Mouse (Mus musculus): ENCODE results near the gene Erbb4.

The Erbb4 gene

DNA sequence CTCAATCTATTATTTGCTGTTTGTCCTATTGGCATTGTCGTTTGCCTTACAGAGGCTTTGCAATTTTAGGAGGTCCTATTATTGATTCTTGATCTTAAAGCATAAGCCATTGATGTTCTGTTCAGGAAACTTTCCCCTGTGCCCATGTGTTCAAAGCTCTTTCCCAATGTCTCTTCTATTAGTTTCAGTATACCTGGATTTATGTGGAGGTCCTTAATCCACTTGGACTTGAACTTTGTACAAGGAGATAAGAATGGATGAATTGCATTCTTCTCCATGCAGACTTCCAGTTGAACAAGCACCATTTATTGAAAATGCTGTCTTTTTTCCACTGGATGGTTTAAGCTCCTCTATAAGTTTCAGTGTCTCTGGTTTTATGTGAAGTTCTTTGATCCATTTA, 536.9 kb downstream of the Erbb4 start:
- in situ Hi-C loops (cut with MboI; ENCODE audit: low sequenced_read_pairs): no loop called here

DNA sequence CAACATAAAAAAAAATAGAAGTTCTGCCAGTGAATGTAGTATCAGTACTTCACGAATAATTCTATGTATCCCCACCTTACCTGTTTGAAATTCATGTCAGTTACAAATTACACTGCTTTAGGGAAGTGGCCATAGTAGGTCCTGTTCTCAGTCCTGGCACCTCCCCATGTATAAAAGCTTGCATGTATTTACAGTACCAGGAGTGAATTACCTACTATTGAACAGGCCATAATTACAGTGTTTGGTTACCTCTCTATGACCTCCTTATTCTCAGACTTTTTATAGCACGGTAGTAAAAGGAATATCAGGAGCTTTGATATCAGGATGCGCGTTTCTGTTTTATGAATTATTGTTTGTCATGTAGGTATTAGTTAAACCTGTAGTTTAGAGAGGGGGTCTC, 564.9 kb downstream of the Erbb4 start:
- in situ Hi-C loops (cut with MboI; ENCODE audit: low sequenced_read_pairs): no loop called here

DNA sequence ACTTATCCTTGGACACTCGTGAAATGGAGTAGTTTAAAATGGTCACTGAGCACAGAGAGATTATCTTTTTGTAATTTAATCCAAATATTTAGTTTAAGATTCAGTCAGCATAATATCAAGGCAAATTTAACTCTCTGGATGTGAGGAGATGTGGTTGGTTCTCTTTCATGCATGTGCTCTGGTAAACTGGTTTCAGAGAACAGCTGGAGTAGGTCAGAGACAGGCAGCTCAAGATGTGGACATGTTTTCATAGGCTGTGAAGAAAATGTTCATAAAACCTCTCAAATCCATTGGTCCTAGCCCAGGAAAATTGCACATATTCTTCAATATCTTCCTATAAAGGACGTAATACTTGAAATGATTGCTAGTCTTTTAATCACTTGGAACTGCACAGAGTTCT, 590.0 kb downstream of the Erbb4 start:
- in situ Hi-C loops (cut with MboI; ENCODE audit: low sequenced_read_pairs): no loop called here

DNA sequence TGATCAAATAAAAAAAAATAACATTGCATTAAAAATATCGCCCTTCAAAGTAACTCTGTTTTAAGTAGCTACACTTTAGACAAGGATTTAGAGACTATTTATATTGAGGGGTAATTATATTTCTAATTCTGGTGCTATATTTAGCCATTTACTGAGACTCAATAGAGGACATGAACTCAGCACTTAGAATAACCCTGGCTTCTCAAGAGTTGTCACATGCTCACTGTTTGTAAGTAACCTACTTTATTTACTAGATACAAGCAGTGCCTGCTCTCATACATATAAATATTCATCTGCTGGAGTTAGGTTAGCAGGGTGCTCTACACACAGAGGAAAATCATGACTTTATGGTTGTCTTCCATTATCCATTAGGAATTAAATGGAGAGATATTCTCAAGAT, 604.0 kb downstream of the Erbb4 start:
- in situ Hi-C loops (cut with MboI; ENCODE audit: low sequenced_read_pairs): no loop called here

DNA sequence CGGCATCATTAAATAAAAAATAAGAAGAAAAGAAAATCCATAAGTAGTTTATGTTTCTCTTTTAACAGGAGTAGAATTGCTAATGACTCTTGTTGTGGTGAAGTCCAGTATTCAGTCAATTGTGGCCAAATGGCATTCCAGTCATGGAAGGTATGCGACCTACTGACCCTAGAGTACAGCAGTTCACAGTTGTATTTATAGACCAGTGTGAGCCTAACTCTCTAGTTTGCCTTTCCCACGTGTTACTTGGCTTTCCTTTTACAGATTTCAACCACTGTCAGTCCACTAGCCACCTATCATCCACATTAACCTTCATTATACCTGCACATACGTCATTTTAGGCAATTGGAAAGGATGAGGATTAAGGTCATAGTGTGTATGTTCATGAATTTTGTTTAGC, 606.3 kb downstream of the Erbb4 start:
- in situ Hi-C loops (cut with MboI; ENCODE audit: low sequenced_read_pairs): no loop called here

DNA sequence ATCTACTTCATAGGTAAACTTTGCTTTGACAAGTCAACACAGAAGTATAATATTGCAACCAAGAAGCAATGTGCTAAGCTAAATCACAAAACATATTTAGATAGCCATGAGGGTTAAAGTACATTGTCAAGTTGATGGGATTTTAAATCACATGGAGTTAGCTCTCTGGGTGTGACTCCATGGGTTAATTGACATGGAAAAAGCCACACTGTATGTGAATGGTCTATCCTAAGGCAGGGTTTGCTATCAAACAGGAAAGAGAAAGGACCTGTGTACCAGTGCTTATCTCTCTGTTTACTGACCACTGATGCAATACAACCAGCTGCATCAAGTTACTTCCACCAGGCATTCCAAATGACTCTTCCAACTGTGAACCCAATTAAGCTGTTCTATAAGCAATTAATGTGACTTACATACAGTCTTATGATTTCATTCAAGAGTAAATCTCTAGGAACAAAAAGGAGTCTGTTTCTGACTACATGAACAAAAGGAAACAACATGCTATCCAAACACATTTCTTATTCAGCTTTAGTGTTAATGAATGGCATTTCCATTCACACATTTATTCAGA, 641.4 kb downstream of the Erbb4 start:
- in situ Hi-C loops (cut with MboI; ENCODE audit: low sequenced_read_pairs): no loop called here

DNA sequence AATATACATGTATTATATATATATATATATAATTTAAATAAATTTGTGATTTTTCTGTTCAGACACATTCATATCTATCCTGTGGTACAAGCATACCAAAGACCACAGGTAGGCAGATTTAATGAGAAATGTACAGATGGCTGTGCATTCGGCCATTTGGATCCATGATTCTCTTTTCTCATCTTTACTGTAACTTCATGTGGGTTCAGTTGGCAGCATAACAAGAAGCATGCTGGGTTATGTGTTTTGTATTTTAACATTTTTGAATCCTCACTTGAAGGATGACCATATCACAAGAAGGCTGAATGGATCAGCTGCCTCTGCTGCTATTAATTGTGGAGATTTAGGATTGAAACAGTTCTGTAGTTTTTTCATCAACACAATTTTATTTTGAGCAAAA, 656.6 kb downstream of the Erbb4 start:
- in situ Hi-C loops (cut with MboI; ENCODE audit: low sequenced_read_pairs): no loop called here

DNA sequence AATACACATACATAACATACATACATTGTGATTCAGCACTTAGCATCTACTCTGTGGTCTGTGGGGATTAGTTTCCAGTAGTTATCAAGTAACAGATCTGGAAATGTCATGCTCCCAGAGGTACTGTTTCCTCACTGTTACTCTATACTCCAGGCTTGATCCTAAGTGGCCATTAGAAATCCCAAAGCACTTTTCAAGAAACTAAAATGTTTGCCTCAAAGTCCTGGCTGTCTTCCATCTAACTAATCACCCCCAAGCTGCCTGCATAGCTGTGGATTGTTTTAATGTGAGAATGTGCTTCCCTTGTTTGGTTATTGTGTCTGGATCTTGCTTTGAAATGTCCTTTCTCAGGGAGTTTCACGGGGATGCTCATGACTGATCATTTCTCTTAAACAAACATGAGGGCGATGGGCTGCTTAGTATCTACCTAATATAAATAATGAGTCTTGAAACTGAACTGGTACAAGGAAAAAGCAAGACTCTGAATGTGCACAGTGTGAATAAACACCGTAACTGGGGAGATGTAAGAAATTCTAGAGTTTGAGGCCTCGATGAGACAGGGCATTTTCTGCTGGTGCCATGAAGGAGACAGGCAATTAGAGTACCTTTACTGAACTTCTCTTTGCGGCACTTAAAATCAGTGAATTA, 683.4 kb downstream of the Erbb4 start:
- in situ Hi-C loops (cut with MboI; ENCODE audit: low sequenced_read_pairs): no loop called here

DNA sequence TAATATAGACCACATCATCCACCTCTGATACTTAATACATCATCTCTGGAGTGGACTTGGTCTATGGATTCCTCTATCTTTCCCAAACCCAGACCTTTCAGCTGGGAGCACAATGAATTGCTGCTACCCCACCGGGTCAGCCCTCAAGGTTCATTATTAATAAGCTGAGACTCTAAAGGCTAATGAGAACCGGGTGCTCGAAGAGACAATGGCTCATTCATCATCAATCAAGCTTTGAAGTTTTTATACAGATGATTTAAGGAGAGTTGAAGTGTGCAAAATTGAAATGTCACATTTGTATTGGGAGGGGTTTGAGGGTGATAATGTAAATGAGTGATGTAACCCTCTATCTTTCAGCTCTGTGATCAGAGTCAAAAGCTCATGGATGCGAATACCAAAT, 706.7 kb downstream of the Erbb4 start:
- in situ Hi-C loops (cut with MboI; ENCODE audit: low sequenced_read_pairs): no loop called here

DNA sequence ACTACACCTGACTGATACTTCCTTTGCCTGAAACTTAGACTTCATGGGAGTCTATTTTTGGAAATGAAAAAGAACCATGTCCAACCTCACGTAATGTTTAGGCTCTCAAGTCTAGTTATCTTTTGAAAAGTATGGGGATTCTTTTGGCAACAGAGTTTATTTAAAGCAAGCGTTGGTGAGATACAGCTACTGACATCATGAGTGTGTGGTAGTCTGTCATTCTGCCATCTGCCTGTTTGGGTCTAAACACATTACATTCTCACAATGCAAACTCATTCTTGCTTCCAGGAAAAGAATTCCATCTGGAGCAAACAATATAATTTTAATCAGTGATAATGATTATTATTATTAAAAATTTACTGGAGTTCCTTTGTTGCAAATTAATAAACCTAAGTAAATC, 736.3 kb downstream of the Erbb4 start:
- in situ Hi-C loops (cut with MboI; ENCODE audit: low sequenced_read_pairs): no loop called here

DNA sequence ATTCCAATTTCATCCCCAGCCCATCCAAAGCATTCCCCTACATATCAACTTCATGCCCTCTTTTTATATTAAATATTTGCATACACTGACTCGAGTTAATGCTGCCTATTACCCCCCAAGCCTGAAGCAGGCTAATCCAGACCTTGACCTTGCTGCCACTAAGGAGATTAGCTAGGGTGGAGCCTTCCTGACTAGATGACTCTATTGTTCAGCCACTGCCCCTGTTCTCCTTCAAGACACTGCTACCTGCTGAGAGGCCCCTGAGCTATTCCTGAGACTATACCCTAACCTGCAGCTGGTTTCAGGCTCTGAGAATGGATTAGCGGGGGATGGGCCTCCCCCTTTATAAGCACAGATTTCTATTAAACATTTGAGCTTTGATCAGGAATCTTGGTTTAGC, 774.1 kb downstream of the Erbb4 start:
- in situ Hi-C loops (cut with MboI; ENCODE audit: low sequenced_read_pairs): no loop called here

DNA sequence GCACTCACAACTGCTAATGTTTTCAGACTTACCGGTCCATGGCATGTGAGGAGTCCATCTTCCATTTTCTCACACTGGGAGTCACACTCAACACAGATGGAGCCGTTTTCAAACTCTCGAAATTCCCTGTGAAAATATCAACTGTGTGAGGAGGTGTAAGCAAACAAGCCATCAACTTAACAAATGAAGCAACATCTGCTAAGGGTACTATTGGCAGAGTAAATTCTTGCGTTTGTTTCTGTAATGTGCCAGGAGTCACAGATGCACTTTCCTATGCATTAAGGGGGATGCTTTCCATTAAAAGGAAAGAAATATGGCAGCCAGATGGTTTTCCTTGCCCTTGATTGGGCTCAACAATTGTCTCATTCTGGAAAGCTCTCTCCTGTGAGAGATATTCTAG, 802.0 kb downstream of the Erbb4 start:
- in situ Hi-C loops (cut with MboI; ENCODE audit: low sequenced_read_pairs): no loop called here

DNA sequence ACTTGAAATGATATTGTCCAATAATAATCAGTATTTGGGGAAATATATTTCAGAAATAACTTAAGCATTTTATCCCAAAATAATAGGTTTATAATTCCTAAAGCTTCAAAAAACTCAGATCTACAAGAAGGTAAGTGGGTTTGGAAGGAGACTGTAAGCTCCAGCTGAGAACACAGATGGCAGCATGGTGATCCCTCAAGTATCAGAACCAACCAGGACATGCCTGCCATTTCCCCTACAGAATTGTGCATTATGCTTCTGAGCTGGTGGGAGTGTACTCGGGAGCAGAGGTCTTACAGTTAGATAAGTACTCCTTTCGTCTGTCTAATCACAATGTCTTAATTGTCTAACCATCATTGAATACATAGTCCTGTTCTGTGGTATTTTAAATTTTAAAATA, 823.4 kb downstream of the Erbb4 start:
- in situ Hi-C loops (cut with MboI; ENCODE audit: low sequenced_read_pairs): no loop called here

DNA sequence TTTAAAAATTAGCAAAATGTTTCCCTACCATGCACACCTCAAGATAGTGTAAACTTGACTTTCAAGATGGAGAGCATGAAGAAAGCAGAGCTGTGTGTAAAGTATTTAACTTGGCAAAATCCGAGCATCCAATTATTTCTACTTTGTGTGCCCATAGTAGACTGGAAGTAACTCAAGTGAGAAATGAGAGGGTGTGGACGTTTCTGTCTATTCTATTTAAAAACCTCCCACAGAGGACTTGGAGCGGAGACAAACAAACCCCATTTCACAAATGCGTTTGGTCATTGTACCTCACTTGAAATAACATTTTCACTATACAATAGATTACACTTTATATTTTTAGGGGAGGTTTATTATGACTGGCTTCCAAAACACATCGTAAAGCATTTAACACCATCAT, 832.0 kb downstream of the Erbb4 start:
- in situ Hi-C loops (cut with MboI; ENCODE audit: low sequenced_read_pairs): no loop called here

DNA sequence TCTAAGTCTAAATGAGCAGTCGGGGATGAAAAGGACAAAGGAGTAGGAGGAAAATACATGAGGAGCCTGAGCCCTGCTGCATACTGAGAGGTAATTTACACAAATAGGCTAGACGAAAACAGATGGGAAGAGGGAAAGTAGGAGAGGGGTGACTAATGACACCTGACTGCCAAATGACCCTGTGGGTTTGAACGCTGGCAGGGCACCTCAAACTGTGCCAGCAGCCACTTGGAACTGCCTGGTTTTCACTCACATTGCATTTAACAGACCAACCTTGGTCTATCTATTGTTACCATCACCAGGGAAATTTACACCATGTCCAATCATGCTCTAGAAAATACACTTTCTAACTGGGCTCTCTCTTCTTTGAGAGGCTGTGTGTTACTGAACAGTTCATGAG, 929.3 kb downstream of the Erbb4 start:
- in situ Hi-C loops (cut with MboI; ENCODE audit: low sequenced_read_pairs): no loop called here

DNA sequence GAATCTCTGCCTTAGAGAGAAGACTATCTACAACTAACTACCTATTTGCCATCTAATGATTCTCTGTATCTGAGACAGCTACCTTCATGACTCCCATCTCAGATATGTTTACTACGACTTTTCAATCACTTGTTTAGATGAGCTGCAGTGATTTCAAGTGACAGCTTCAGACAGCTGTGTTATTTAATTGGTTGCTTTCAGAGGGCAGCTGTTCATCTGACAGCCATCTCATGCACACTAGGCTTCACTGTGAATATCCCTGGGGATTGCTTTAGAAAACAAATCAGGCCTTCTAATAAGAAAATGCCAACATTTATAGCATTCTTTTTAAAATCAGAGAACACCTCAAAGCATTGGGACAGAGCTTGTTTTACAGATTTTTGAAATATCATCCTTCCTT, 952.6 kb downstream of the Erbb4 start:
- in situ Hi-C loops (cut with MboI; ENCODE audit: low sequenced_read_pairs): no loop called here

DNA sequence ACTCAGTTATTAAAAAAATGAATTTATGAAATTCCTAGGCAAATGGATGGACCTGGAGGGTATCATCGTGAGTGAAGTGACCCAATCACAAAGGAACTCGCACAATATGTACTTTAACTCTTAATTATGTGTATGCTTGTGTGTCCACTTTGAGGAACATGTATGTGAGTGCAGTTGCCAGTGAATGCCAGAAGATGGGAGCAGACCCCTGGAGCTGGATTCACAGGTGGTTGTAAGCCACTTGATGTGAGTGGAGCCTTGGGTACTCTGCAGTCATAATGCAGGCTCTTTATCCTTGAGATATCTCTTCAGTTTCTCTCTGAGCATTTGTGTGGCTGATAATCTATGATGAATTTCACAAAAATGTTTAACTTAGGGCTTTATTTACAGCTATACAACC, 957.3 kb downstream of the Erbb4 start:
- in situ Hi-C loops (cut with MboI; ENCODE audit: low sequenced_read_pairs): no loop called here

DNA sequence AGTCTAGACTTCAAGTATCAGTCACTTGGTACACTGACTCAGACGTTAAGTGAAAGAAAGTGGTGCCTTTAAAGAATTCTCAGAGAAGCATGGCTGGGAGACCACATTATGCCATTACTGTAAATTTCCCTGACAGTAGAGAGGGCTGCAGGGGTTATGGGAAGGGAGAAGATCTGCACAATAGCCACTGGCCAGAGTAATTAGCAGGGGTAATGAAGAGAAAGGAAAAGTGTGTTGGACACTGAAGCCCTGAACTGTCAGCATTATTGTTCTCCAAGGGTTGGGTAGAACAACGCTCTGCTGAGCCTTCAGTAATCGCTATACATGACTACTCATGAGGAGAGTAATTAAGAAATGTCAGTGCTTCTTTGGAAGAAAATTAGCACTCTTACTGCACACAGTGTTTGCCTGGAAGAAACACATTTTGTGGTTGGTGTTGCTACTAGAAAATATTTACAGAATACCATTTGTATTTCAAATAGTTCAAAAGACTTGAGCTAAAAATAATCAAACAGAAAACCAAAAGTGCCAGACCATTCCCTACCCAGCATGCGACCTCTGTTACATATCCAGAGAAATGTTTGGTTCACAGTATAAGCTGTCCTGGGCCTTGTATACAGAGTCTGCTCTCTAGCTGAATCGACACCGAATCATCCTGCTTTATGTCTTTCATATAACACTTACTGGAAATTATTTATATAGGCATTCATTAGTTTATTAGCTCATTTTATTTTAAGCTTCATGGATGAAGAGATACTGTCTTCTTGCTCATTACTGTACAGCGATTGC, 965.1 kb downstream of the Erbb4 start:
- in situ Hi-C loops (cut with MboI; ENCODE audit: low sequenced_read_pairs): no loop called here

DNA sequence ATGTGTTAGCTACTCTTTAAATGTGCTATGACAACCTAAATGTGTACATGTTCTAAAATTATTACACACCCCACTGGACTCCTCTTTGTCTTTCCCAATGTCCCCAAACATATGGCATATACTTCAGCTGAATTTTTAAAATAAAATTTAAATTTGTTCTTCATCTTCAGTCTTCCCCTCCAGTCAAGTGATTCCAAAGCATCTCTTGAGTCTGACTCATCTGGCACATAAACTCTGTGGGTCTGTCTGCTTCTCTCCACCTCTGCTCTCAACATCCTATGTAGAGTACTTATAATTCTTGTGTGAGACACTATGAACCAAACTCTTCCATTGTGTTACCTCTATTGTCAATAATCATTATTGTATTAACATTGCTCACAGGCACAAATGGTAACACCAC, 972.9 kb downstream of the Erbb4 start:
- in situ Hi-C loops (cut with MboI; ENCODE audit: low sequenced_read_pairs): no loop called here

DNA sequence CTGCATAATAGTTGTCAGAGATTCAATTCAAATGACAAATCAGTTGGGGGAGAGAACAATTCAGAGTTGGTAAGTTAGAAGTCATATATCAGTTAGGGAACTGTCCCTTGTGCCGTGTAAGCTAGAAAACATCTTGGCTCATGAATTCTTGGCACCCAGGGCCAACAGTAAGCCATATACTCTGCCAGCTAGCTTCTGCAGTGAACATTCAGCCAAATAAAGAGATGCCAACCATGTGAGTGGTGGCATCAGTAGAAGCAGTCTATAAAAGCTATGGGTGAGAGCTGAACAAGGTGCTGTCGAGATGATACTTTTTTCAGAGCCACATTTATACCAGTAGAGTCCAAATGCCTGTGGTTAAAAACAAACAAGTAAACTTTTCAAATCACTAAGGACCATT, 973.4 kb downstream of the Erbb4 start:
- in situ Hi-C loops (cut with MboI; ENCODE audit: low sequenced_read_pairs): no loop called here

DNA sequence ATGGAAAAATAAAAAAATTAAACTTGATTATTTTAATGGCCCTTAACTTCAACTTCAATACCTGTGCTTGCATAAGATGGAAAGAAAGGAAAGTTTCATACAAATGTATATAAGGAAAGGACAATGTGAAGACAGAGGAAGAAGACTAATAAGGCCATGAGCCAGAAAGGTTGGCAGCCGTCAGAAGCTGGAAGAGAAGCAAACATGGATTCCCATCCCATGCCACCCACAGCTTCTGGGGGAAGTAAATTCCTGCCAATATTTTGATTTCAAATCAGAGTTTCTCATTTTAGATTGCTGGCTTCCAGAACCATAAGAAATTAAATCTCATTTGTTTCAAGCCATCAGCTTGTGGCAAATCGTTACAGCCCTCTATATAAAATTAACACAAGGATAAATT, 984.3 kb downstream of the Erbb4 start:
- in situ Hi-C loops (cut with MboI; ENCODE audit: low sequenced_read_pairs): no loop called here

DNA sequence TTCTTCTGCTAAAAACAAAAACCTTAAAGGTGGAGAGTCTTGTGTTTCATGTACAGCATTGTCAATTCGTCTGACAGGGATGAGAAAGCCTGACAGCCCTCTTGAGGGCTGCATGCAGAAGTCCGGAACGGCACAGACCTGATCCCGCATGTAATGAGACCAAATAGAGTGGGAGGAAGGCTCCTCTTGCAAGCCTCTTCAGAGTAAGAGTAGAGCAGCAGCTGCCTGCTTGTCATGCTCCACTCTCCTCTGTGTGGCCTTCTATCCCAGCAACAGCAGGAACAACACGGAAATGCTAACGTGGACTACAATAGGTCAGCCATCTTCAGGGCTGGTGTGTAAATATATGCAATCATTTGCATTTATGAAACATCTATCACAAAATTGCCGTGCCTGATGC, 987.5 kb downstream of the Erbb4 start:
- in situ Hi-C loops (cut with MboI; ENCODE audit: low sequenced_read_pairs): no loop called here

DNA sequence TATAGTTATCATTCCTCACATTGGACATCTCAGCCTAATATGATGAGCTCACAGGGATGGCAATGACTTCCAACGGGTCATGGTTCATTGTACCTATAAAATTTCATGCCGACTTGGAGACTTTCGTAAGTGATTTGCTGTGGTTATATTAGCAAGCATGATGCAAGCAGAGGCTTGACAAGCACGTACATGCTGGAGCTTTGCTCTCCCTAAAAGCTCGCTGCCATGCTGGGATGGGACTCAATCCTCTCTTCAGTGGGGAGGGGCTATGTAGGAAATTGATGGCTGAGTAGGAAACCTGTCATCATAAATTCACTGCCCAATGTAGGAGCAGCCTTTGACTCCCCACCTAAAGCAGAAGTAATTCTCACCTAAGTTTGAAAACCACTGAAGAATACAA, 992.1 kb downstream of the Erbb4 start:
- in situ Hi-C loops (cut with MboI; ENCODE audit: low sequenced_read_pairs): no loop called here

Data from CH12F3 (cell line).